Mouse (Mus musculus) heart, embryonic 16.5 days (tissue): ENCODE measurements at regions not wholly inside any gene's neighbourhood (a gene's known extent, or its start where the extent isn't known, plus 50 kb on each side); places are given as distances from the start of the nearest gene placed in this dataset.

ENCODE experiments used
- ATAC-seq: fragments of 200-750 bp; cut with Nextera tagmentation; replicated peaks from 2 replicates; pipeline ENCODE4 v1.8.0; 2017; ENCODE audit warnings: moderate number of reproducible peaks; ENCODE audit not compliant: insufficient read depth, low FRiP score; ENCODE audit errors: extremely low read depth
- H3K27ac ChIP-seq: fragments of 300-500 bp; sonication (generic); 2 replicates; pipeline ENCODE4 v1.5.1; 2014; ENCODE audit warnings: mild to moderate bottlenecking, low read length, control low read depth, moderate library complexity
- H3K27me3 ChIP-seq: fragments of 300-500 bp; sonication (generic); 2 replicates; pipeline ENCODE4 v1.6.1; 2014; ENCODE audit warnings: low read length, mixed read lengths; ENCODE audit not compliant: control insufficient read depth, insufficient read depth
- H3K36me3 ChIP-seq: fragments of 300-500 bp; sonication (generic); 2 replicates; pipeline ENCODE4 v1.6.1; 2014; ENCODE audit not compliant: control insufficient read depth, insufficient read depth
- H3K4me1 ChIP-seq: fragments of 300-500 bp; sonication (generic); 2 replicates; pipeline ENCODE4 v1.6.1; 2014; ENCODE audit warnings: low read length, mixed read lengths; ENCODE audit not compliant: control insufficient read depth, insufficient read depth
- H3K4me2 ChIP-seq: fragments of 300-500 bp; sonication (generic); 2 replicates; pipeline ENCODE4 v1.6.1; 2014; ENCODE audit warnings: low read depth, mild to moderate bottlenecking, control low read depth, low read length
- H3K4me3 ChIP-seq: fragments of 300-500 bp; sonication (generic); 2 replicates; pipeline ENCODE4 v1.5.1; 2014; ENCODE audit warnings: mild to moderate bottlenecking, control low read depth, low read length
- H3K9ac ChIP-seq: fragments of 300-500 bp; sonication (generic); 2 replicates; pipeline ENCODE4 v1.6.1; 2014; ENCODE audit warnings: low read length, control low read depth
- H3K9me3 ChIP-seq: fragments of 300-500 bp; sonication (generic); replicated peaks from 2 replicates; pipeline ENCODE4 v1.6.1; 2016; ENCODE audit warnings: low read length; ENCODE audit not compliant: control insufficient read depth
- WGBS: fragments of 180-500 bp; shearing (Covaris S2); extraction: QIAGEN DNeasy Blood & Tissue Kit; methylation state at CpG from one replicate; pipeline ENCODE4 v1.1.7; 2014; 5-methylcytosine and 5-hydroxymethylcytosine counted together

- Histone ChIP-seq H3K4me2 (no peak overlapping the region), H3K4me1 (no peaks in the 10 kb centered on the region), H3K27me3 (no peaks in the 10 kb centered on the region), H3K27ac (no peak overlapping the region), H3K9me3 (no peaks in the 10 kb centered on the region), H3K4me3 (no peak overlapping the region), H3K36me3 (no peaks in the 10 kb centered on the region), H3K9ac (no peak overlapping the region)
- ATAC-seq = no peak
- WGBS = 61% methylated on average over 2 of the region's 2 CpGs
Observed at GRCm38 (mm10) chr12:46568665-46569064, 250.1 kb downstream of the Nova1 start.

GRCm38 (mm10) chr12:46566324-46566723, 252.4 kb downstream of the Nova1 start:
- 53% methylated on average over 2 of the region's 2 CpGs for WGBS
- Histone ChIP-seq H3K9me3 (no peaks in the 10 kb centered on the region), H3K4me3 (no peak overlapping the region), H3K9ac (no peak overlapping the region), H3K4me1 (no peaks in the 10 kb centered on the region), H3K4me2 (no peak overlapping the region), H3K27me3 (no peaks in the 10 kb centered on the region), H3K36me3 (no peaks in the 10 kb centered on the region), H3K27ac (no peak overlapping the region)
- ATAC-seq = no peak

- Histone ChIP-seq H3K9ac (no peak overlapping the region), H3K4me2 (no peak overlapping the region), H3K27ac (no peak overlapping the region), H3K27me3 (no peaks in the 10 kb centered on the region), H3K4me1 (no peaks in the 10 kb centered on the region), H3K4me3 (no peak overlapping the region), H3K36me3 (no peaks in the 10 kb centered on the region), H3K9me3 (no peaks in the 10 kb centered on the region)
- no peak for ATAC-seq
- 65% methylated on average over 3 of the region's 3 CpGs for WGBS
Observed at GRCm38 (mm10) chr12:46520942-46521341, 297.8 kb downstream of the Nova1 start.

- no peak for ATAC-seq
- WGBS = 45% methylated on average over 3 of the region's 3 CpGs
- H3K9me3 ChIP-seq = no peaks in the 10 kb centered on the region
Observed at GRCm38 (mm10) chr12:46507829-46508228, 310.9 kb downstream of the Nova1 start.

GRCm38 (mm10) chr12:46492465-46492864, 326.3 kb downstream of the Nova1 start:
- no peak overlapping the region for H3K9ac ChIP-seq
- H3K4me2 ChIP-seq = no peak overlapping the region
- no peaks in the 10 kb centered on the region for H3K36me3 ChIP-seq
- 80% methylated on average over 6 of the region's 6 CpGs for WGBS
- no peaks in the 10 kb centered on the region for H3K4me1 ChIP-seq
- H3K9me3 ChIP-seq = no peaks in the 10 kb centered on the region
- no peaks in the 10 kb centered on the region for H3K27me3 ChIP-seq
- no peak for ATAC-seq
- no peak overlapping the region for H3K4me3 ChIP-seq
- H3K27ac ChIP-seq = no peak overlapping the region

More at GRCm38 (mm10) chr12:46507829-46508228, 310.9 kb downstream of the Nova1 start:
- Histone ChIP-seq H3K36me3 (no peaks in the 10 kb centered on the region), H3K4me1 (no peaks in the 10 kb centered on the region), H3K4me3 (no peak overlapping the region), H3K27ac (no peak overlapping the region), H3K27me3 (no peaks in the 10 kb centered on the region), H3K9ac (no peak overlapping the region), H3K4me2 (no peak overlapping the region)

- H3K4me1 ChIP-seq = no peaks in the 10 kb centered on the region
- H3K4me3 ChIP-seq = no peak overlapping the region
- no peak for ATAC-seq
- no peaks in the 10 kb centered on the region for H3K9me3 ChIP-seq
- no peak overlapping the region for H3K9ac ChIP-seq
- no peak overlapping the region for H3K4me2 ChIP-seq
- no peaks in the 10 kb centered on the region for H3K27me3 ChIP-seq
- H3K27ac ChIP-seq = no peak overlapping the region
- H3K36me3 ChIP-seq = no peaks in the 10 kb centered on the region
Observed at GRCm38 (mm10) chr12:46450888-46451287, 367.8 kb downstream of the Nova1 start.

GRCm38 (mm10) chr12:46444644-46445313, 373.9 kb downstream of the Nova1 start:
- no peaks in the 10 kb centered on the region for H3K36me3 ChIP-seq
- H3K9me3 ChIP-seq = no peaks in the 10 kb centered on the region
- no peaks in the 10 kb centered on the region for H3K27me3 ChIP-seq
- H3K27ac ChIP-seq = no peak overlapping the region
- ATAC-seq = no peak
- H3K4me2 ChIP-seq = no peak overlapping the region
- no peak overlapping the region for H3K9ac ChIP-seq
- no peaks in the 10 kb centered on the region for H3K4me1 ChIP-seq
- WGBS = 75% methylated on average over 7 of the region's 7 CpGs
- H3K4me3 ChIP-seq = no peak overlapping the region

GRCm38 (mm10) chr12:46419591-46419990, 399.1 kb downstream of the Nova1 start:
- H3K4me2 ChIP-seq = no peak overlapping the region
- ATAC-seq = no peak
- H3K4me3 ChIP-seq = no peak overlapping the region
- 77% methylated on average over 4 of the region's 4 CpGs for WGBS
- H3K9ac ChIP-seq = no peak overlapping the region
- H3K4me1 ChIP-seq = no peaks in the 10 kb centered on the region
- no peaks in the 10 kb centered on the region for H3K27me3 ChIP-seq
- H3K36me3 ChIP-seq = no peaks in the 10 kb centered on the region
- no peak overlapping the region for H3K27ac ChIP-seq
- H3K9me3 ChIP-seq = no peaks in the 10 kb centered on the region

GRCm38 (mm10) chr12:46418990-46419389, 399.7 kb downstream of the Nova1 start:
- no peaks in the 10 kb centered on the region for H3K4me1 ChIP-seq
- no peak overlapping the region for H3K27ac ChIP-seq
- no peaks in the 10 kb centered on the region for H3K9me3 ChIP-seq
- 88% methylated on average over 4 of the region's 4 CpGs for WGBS
- no peak overlapping the region for H3K4me2 ChIP-seq
- no peak overlapping the region for H3K4me3 ChIP-seq
- no peaks in the 10 kb centered on the region for H3K36me3 ChIP-seq
- H3K9ac ChIP-seq = no peak overlapping the region
- H3K27me3 ChIP-seq = no peaks in the 10 kb centered on the region
- ATAC-seq = no peak
